Mouse (Mus musculus) stomach, embryonic 15.5 days (tissue): ENCODE results near the gene Fam198b. TPM values are rescaled to one million over a fixed set of nuclear protein-coding genes. Genes with fewer than 3 reads are reported as not detected.

Source experiments
- ATAC-seq: fragments of 200-750 bp; cut with Nextera tagmentation; 2 replicates; pipeline ENCODE4 v1.8.0; 2017; ENCODE audit warnings: low read depth, moderate number of reproducible peaks, moderate TSS enrichment; ENCODE audit not compliant: insufficient read depth, low FRiP score
- H3K27ac ChIP-seq: fragments of 300-500 bp; sonication (generic); 2 replicates; pipeline ENCODE4 v1.5.1; 2015; ENCODE audit warnings: mild to moderate bottlenecking, inconsistent platforms
- H3K27me3 ChIP-seq: fragments of 300-500 bp; sonication (generic); replicated peaks from 2 replicates; pipeline ENCODE4 v1.6.1; 2015; ENCODE audit warnings: inconsistent platforms
- H3K36me3 ChIP-seq: fragments of 300-500 bp; sonication (generic); 2 replicates; pipeline ENCODE4 v1.6.1; 2015; ENCODE audit warnings: inconsistent platforms
- H3K4me1 ChIP-seq: fragments of 300-500 bp; sonication (generic); 2 replicates; pipeline ENCODE4 v1.6.1; 2015; ENCODE audit warnings: inconsistent platforms
- H3K4me2 ChIP-seq: fragments of 300-500 bp; sonication (generic); 2 replicates; pipeline ENCODE4 v1.6.1; 2015; ENCODE audit warnings: mild to moderate bottlenecking, inconsistent platforms
- H3K4me3 ChIP-seq: fragments of 300-500 bp; sonication (generic); replicated peaks from 2 replicates; pipeline ENCODE4 v1.5.1; 2015; ENCODE audit warnings: inconsistent platforms
- H3K9ac ChIP-seq: fragments of 300-500 bp; sonication (generic); 2 replicates; pipeline ENCODE4 v1.6.1; 2015; ENCODE audit warnings: inconsistent platforms
- H3K9me3 ChIP-seq: fragments of 300-500 bp; sonication (generic); 2 replicates; pipeline ENCODE4 v1.6.1; 2016; ENCODE audit warnings: inconsistent platforms
- WGBS: fragments of 180-500 bp; shearing (Covaris S2); methylation state at CpG from one replicate; pipeline ENCODE4 v1.1.7; 2015; 5-methylcytosine and 5-hydroxymethylcytosine counted together
- polyA plus RNA-seq: library from polyadenylated mRNA; unstranded; fragments of >200 nt; fragmentation: Nextera tagmentation; extraction: Ambion mirVana; gene quantifications from 2 replicates; pipeline ENCODE4 v1.2.1, GENCODE M21; 2015

The Fam198b gene
- polyA plus RNA-seq, 1 experiment from 2014 or later: 17.0 TPM

DNA sequence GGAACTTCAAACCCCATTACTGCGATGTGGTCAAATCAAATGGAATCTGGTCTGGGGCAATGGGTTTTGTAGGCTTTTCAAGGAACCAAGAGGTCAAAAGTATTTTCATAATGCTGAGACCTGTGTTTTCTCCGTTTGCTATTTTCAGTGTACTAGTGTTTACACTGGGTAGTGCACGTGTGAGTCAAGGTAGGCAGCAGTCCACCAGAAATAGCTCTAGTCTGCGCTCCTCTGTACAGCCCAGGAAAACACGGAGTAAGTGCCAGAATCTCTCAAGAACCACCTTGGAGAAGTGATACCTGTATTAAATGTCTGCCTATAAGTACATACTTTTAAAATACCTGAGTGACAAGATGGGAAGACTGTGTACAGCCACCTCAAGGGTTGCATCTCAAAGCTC, 44.1 kb downstream of the Fam198b start:
- no peaks in the 10 kb centered on the region for H3K36me3 ChIP-seq
- no peak for ATAC-seq

DNA sequence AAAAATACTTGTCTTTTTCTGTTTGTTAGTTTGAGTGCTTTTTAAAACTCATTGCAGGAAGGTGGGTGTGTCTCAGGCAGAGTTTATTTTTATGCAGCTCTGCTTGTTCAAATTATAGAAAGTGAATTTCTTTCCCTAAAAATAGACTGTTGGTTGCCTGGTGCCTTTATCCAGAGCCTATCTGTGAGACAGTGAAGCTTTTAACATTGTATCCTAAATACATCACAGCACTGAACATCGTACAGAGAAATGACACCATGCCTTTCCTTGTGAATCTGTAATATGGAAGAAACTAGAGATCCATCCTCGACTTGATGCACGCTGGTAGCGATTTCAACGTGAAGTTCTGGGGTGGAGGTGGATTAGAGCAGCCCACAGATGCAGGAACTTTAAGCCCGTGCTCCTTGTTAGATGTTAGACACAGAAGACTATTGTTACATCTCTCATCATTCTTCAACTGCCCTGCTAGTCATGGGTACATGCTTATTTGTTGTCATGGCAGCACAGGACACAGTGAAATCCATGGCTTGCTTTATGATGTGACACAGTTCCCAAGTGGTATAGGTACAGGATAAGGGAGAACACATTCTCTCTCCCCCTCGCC, 45.9 kb downstream of the Fam198b start:
- Histone ChIP-seq H3K27me3 (no peaks in the 10 kb centered on the region), H3K36me3 (no peaks in the 10 kb centered on the region), H3K4me2 (no peak overlapping the region), H3K27ac (no peak overlapping the region), H3K9ac (no peak overlapping the region), H3K4me3 (no peak overlapping the region), H3K9me3 (no peaks in the 10 kb centered on the region), H3K4me1 (no peaks in the 10 kb centered on the region)
- no peak for ATAC-seq
- WGBS: 49% methylated on average over 7 of the region's 7 CpGs

More for the DNA sequence above, 44.1 kb downstream of the Fam198b start:
- Histone ChIP-seq H3K27me3 (no peaks in the 10 kb centered on the region), H3K4me2 (no peak overlapping the region), H3K4me3 (no peak overlapping the region), H3K27ac (no peak overlapping the region), H3K4me1 (no peaks in the 10 kb centered on the region), H3K9me3 (no peaks in the 10 kb centered on the region), H3K9ac (no peak overlapping the region)
- WGBS: 72% methylated on average over 5 of the region's 5 CpGs

DNA sequence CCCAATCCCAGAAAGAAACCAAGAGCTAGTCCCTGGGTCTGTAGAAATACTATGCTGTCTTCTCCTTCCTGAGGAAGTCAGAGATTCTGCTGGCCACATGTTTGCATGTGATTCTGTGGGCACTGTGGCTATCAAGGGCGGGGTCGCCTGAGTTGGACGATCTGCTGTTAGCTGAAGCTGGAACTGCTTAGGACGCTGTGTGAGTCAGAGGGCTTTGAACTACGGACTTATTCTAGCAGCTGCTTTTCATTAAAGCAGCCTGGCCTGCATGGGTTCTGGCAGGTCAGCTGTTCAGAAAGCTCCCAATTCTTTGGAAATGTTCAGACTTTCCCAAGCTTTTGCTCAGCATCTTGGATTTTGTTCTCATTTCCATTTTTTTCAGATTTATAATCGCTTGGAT, 51.9 kb downstream of the Fam198b start:
- Histone ChIP-seq H3K4me3 (no peak overlapping the region), H3K4me1 (no peaks in the 10 kb centered on the region), H3K9me3 (no peaks in the 10 kb centered on the region), H3K27ac (no peak overlapping the region), H3K9ac (no peak overlapping the region), H3K4me2 (no peak overlapping the region), H3K27me3 (no peaks in the 10 kb centered on the region), H3K36me3 (no peaks in the 10 kb centered on the region)
- 46% methylated on average over 6 of the region's 6 CpGs for WGBS
- no peak for ATAC-seq

DNA sequence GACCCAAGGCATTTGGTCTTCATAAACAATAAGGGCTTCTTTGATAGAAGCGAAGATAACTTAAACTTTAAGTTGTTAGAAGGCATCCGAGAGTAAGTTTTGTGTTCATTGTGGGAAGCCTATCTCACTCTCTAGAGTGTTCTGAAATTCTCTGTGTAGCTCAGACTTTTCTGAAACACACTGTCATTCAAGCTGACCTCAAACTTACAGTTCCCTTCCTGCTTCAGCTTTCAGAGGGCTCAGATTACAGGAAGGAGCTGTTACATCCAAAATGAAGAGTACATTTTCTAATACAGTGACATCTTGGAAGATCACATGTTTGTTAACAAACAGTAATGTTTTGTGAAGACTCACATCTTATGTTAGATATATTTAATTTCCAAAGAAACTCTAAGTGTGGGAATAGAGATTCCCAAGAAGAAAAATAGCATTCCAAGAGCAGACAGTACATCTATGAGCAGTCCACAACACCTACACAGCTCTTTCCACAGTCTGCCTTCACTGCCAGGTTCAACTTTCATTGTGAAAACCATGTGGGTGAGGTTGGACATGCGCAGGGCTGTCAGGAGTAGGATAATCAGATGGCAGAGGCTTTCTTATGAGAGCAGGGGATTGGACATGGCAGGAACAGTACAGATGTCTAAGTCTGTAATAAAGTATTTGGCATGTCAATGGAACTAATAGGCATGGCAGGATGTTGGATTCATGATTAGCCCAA, 52.6 kb downstream of the Fam198b start:
- Histone ChIP-seq H3K27ac (peak overlapping the region; percentile 22), H3K36me3 (no peaks in the 10 kb centered on the region), H3K4me3 (no peak overlapping the region), H3K9me3 (no peaks in the 10 kb centered on the region), H3K9ac (no peak overlapping the region), H3K4me2 (no peak overlapping the region), H3K4me1 (no peaks in the 10 kb centered on the region), H3K27me3 (no peaks in the 10 kb centered on the region)
- ATAC-seq: no peak
- 77% methylated on average over 3 of the region's 3 CpGs for WGBS

DNA sequence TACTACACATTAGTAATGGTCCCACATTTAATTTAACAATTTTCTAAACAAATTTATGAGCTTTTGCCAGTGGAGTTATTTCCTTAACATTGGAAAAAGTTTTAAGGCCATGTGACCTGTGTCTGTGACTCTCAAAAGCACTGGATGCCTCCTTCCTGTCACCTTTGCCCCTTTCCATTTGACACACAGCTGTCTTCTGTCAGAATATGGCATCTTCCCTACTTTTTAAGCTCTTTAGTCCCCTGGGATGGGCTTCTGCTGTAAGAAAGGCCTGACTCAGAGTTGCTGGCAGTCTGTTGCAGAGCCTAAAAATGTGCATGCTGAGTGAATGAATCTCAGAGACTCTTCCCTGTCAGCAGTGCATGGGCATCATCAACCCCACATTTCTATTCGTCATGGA, 63.4 kb downstream of the Fam198b start:
- no peaks in the 10 kb centered on the region for H3K4me1 ChIP-seq
- H3K27me3 ChIP-seq: no peaks in the 10 kb centered on the region
- H3K27ac ChIP-seq: peak overlapping the region; percentile 38; the same call in 1 of the 2 replicates
- no peak overlapping the region for H3K9ac ChIP-seq
- no peaks in the 10 kb centered on the region for H3K9me3 ChIP-seq
- peak; percentile 35; the same call in 1 of the 2 replicates for ATAC-seq
- no peak overlapping the region for H3K4me2 ChIP-seq
- H3K4me3 ChIP-seq: no peak overlapping the region
- H3K36me3 ChIP-seq: no peaks in the 10 kb centered on the region
- 36% methylated on average over 1 of the region's 1 CpGs for WGBS

DNA sequence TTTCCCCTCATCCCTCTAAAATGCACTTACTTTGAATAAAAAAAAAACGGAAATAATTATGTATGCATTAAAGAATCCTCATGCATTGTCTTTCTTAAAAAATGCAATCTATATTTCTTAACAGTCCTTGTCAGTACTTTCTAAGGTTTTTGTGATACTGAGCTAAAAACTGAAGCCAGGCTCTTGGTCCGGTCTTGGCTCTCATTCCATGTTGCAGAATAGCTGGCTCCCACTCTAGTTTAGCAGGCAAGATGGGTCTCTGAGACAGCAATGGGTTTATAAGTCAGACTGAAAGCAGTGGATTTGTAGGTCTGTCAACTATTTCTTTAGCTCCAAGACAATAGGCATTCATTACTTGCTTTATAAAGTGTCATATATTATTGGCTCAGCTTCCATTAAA, 63.8 kb downstream of the Fam198b start:
- WGBS: 50% methylated on average over 2 of the region's 2 CpGs
- H3K4me2 ChIP-seq: no peak overlapping the region
- no peaks in the 10 kb centered on the region for H3K9me3 ChIP-seq
- ATAC-seq: no peak
- no peak overlapping the region for H3K4me3 ChIP-seq
- H3K4me1 ChIP-seq: no peaks in the 10 kb centered on the region
- H3K9ac ChIP-seq: no peak overlapping the region
- no peaks in the 10 kb centered on the region for H3K27me3 ChIP-seq
- H3K27ac ChIP-seq: peak overlapping the region; percentile 38; the same call in 1 of the 2 replicates
- H3K36me3 ChIP-seq: no peaks in the 10 kb centered on the region

DNA sequence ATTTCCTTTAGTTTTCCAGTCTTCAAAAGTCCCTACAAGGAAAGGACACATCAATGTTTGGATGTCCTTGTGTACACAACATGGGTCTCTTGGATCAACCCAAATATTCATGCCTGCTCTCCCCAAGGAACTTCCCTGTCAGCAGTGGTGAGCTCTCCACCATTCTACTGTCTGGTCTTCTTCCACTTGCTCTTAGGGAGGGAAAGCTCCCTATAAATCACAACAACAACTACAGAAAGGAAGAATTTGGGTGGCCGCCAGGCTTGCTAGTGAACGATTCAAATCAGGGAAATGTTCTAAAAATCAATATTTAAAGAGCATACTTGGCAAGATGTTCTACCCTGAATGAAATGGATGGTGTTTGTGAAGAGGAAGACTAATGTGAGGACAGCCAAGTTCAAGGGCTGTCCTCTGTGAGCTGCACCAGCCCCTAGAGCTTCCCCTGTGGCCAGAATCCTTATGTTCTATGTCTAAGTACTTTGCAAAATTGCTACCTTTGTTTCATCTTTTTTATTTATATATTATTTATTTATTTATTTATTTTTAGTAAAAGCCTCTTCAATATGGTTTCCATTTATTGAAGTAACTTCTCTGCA, 68.9 kb downstream of the Fam198b start:
- H3K4me3 ChIP-seq: no peak overlapping the region
- H3K4me1 ChIP-seq: no peaks in the 10 kb centered on the region
- no peaks in the 10 kb centered on the region for H3K36me3 ChIP-seq
- WGBS: 27% methylated on average over 2 of the region's 2 CpGs
- no peak overlapping the region for H3K4me2 ChIP-seq
- no peak; the same call in 1 of the 2 replicates for ATAC-seq
- no peaks in the 10 kb centered on the region for H3K27me3 ChIP-seq
- no peak overlapping the region for H3K9ac ChIP-seq
- H3K27ac ChIP-seq: no peak overlapping the region
- H3K9me3 ChIP-seq: no peaks in the 10 kb centered on the region

DNA sequence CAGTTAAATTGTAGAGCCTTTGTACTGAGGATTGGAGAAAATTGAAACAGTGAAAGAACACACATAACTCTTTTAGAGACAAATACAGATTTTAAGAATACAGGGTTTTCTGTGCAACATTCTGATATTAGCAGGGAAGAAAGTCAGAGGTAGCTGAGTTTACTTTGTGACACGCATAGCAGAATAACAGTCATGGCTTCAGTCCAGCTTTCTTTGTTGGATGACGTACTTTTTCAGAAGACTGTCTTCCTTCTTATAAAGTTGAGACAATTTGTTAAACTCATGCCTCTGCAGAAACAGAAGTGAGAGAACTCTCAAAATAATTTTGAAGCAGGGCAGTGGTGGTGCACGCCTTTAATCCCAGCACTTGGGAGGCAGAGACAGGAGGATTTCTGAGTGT, 70.9 kb downstream of the Fam198b start:
- Histone ChIP-seq H3K4me2 (no peak overlapping the region), H3K4me1 (no peaks in the 10 kb centered on the region), H3K9me3 (no peaks in the 10 kb centered on the region), H3K9ac (no peak overlapping the region), H3K36me3 (no peaks in the 10 kb centered on the region), H3K27ac (no peak overlapping the region), H3K4me3 (no peak overlapping the region), H3K27me3 (no peaks in the 10 kb centered on the region)
- no peak for ATAC-seq
- WGBS: 65% methylated on average over 3 of the region's 3 CpGs

DNA sequence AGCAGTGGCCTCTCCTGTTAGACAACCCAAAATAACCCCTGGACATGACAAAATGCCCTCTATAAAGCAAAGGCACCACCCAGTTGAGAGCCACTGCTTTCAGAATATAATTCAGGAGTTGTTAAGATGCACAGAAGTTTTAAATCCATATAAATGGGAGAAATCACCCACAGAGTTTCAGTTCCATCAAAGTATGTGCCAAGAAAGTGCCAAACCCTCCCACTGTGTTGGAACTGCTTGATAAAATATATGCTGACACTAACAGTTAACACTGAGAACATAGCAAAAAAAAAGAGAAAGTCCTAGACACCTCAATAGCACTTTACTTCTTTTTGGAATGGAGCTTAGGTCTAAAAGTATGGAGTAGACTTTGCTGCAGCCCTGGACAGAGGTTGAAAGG, 72.5 kb downstream of the Fam198b start:
- ATAC-seq: no peak
- no peak overlapping the region for H3K9ac ChIP-seq
- no peaks in the 10 kb centered on the region for H3K36me3 ChIP-seq
- H3K4me3 ChIP-seq: no peak overlapping the region
- H3K27me3 ChIP-seq: no peaks in the 10 kb centered on the region
- H3K9me3 ChIP-seq: no peaks in the 10 kb centered on the region
- no peaks in the 10 kb centered on the region for H3K4me1 ChIP-seq
- H3K4me2 ChIP-seq: no peak overlapping the region
- no peak overlapping the region for H3K27ac ChIP-seq

DNA sequence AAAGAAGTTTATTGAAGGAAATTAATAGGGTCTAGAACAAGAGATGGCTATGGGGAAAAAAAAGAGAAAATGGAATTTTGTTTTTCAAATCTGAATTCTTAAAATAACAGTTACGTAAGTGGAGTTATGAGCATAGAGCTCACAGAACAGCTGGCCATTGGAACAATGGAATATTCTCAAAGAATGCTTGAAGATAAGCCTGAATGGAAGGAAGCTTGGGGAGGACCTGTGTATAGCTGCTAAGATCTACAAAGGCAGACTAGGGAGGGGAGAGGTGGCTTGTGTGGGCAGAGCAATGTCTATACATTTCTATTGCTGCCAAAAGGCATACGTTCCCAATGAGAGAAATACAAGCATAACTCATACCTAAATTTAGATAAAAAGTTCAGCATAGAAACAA, 73.4 kb downstream of the Fam198b start:
- no peak overlapping the region for H3K4me3 ChIP-seq
- H3K4me1 ChIP-seq: no peaks in the 10 kb centered on the region
- H3K27me3 ChIP-seq: no peaks in the 10 kb centered on the region
- no peak overlapping the region for H3K27ac ChIP-seq
- no peaks in the 10 kb centered on the region for H3K9me3 ChIP-seq
- ATAC-seq: no peak
- WGBS: 83% methylated on average over 2 of the region's 2 CpGs
- H3K36me3 ChIP-seq: no peaks in the 10 kb centered on the region
- no peak overlapping the region for H3K4me2 ChIP-seq
- H3K9ac ChIP-seq: no peak overlapping the region

DNA sequence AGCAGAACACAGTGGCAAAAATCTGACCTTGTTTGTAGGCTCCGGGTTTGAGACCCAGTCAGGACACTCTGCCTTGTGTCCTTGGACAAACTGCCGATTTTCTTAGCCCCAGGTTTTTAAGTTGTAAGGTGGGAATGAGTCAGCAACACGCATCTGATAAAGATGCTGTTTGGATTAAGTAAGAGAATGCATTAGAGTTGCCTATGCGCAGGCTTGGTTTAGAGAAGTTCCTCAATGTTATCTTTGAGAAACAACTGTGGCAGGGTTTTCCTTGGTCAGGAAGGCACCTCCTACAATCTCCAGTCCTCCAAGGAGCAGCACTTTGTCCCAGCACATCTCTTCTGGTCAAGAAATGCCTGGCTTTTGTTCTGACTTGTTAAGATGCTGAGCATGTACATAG, 82.4 kb downstream of the Fam198b start:
- Histone ChIP-seq H3K4me1 (no peaks in the 10 kb centered on the region), H3K36me3 (no peaks in the 10 kb centered on the region), H3K27ac (no peak overlapping the region), H3K4me3 (no peak overlapping the region), H3K27me3 (no peaks in the 10 kb centered on the region), H3K4me2 (no peak overlapping the region), H3K9me3 (no peaks in the 10 kb centered on the region), H3K9ac (no peak overlapping the region)
- WGBS: 74% methylated on average over 4 of the region's 4 CpGs
- ATAC-seq: no peak

DNA sequence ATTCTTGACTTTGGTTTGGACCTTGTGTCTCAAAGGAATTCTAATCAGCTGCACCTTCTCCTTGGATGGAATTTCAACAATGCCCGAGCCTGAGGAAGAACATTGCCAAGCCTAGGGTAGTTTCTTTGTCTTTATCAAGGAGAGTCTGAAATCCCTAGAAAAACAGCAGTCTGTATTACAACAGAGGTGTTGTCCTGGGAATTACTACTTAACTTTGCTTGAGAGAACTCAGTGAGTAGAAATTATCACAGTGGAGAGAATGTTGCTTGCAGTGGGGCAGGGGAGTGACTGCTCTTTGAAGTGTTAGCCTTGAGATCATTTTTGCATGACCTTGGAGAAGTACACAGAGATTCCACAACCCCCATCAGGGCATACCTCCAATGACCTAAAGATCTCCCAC, 83.0 kb downstream of the Fam198b start:
- H3K4me3 ChIP-seq: no peak overlapping the region
- 51% methylated on average over 1 of the region's 1 CpGs for WGBS
- no peaks in the 10 kb centered on the region for H3K27me3 ChIP-seq
- no peak overlapping the region for H3K9ac ChIP-seq
- no peaks in the 10 kb centered on the region for H3K4me1 ChIP-seq
- no peaks in the 10 kb centered on the region for H3K36me3 ChIP-seq
- H3K4me2 ChIP-seq: no peak overlapping the region
- no peaks in the 10 kb centered on the region for H3K9me3 ChIP-seq
- H3K27ac ChIP-seq: no peak overlapping the region
- ATAC-seq: no peak
